Mouse (Mus musculus): ENCODE data around the gene Prdx4. TPM values are rescaled to one million over a fixed set of nuclear protein-coding genes. Genes with fewer than 3 reads are reported as not detected.
"Not testable (repeated sequence)": the region's sequence is repeated elsewhere in the genome, so short reads cannot be mapped to it uniquely, and the experiment has no call there.

Gene Prdx4
- total RNA-seq (2021): 10 to 100 TPM; 55.5 to 63.2 TPM

DNA sequence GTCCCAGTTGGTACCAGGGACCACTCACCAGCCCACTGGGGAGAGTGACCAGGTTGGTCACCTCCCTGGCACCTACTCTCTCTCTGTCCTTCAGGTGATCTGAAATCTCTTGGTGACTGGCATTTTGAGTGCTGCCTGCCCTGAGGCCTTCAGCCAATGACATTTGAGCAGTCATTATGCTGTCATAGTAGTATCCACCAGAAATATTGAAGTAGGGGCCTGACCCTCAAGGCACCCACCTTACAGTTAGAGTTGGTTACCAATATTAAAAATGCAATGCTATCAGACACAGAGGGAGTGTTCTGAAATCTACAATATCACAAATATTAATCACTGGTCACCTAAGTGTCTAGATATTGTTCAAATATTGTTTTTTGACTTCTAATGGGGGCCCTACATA is at the start of gene Prdx4:
Gene Prdx4 (minus strand): TSS at position 101 of the 400 bp plus-strand sequence.
- intact Hi-C loops (cut with DNase I): no loop called here
- no peak for DNase-seq

DNA sequence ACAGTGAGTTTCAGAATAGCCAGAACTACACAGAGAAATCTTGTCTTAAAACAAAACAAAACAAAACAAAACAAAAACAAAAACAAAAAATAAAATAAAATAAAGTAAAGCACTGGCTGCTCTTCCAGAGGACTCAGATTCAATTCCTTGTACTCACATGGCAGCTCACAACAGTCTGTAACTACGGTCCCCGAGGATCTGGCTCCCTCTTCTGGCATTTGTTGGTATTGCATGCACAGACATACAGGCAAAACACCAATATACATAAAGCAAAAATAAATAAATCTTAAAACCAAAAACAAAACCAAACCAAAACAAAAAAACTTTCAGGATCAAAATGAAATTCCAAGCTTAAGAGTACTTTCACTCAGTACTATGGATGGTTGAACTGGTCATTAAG is 36.0 kb upstream of the Prdx4 start:
- DNase-seq: peak; percentile 9 to 34
- intact Hi-C loops (cut with DNase I): no loop called here

DNA sequence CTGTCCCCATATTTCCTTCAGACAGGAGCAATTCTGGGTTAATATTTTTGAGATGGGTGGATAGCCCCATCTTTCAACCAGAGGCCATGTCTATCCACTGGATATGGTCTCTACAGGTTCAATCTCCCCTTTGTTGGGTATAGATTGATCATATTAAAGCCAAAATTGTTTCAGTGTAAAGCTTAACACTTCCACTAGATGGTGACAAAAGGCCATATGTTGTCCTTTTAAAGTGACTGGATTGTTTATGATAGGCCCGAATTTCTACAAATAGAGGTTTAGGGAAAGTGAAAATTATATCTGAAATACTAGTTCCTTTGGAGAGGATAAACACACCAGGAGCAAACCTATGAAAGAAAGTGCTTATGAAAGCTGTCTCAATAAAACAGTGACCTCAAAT is 34.9 kb upstream of the Prdx4 start:
- no peak for DNase-seq
- intact Hi-C loops (cut with DNase I): no loop called here

DNA sequence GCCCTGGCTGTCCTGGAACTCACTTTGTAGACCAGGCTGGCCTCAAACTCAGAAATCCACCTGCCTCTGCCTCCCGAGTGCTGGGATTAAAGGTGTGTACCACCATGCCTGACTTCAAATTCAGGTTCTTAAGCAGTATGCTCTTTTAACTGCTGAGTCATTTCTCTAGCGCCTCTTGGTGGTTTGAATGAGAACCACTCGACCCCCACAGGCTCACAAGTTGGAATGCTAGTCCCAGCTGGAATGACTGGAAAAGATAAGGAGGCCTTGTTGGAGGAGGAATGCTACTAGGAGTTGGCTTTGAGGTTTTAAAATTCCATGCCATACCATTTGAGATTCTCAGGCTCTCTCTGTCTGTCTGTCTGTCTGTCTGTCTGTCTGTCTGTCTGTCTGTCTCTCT is 29.6 kb upstream of the Prdx4 start:
- intact Hi-C loops (cut with DNase I): not testable (repeated sequence)
- DNase-seq: peak in 1 of 2 experiments; percentile 0

DNA sequence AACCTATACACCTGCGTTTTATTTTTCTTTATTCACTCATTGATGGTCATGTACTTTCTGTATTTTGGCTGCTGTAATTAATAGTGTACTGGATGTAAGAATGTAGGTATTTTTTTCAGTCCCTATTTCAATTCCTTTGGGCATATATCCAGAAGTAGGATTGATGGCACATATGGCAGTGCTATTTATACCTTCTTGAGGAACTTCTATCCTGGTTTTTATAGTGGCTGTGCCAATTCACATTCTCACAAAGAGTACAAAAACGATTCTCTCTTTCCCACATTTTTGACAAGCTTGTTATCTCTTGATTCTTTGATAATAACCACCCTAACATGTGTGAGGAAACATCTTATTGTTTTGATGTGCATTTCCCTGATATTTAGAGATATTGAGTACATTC is 24.5 kb upstream of the Prdx4 start:
- no peak for DNase-seq
- intact Hi-C loops (cut with DNase I): no loop called here

DNA sequence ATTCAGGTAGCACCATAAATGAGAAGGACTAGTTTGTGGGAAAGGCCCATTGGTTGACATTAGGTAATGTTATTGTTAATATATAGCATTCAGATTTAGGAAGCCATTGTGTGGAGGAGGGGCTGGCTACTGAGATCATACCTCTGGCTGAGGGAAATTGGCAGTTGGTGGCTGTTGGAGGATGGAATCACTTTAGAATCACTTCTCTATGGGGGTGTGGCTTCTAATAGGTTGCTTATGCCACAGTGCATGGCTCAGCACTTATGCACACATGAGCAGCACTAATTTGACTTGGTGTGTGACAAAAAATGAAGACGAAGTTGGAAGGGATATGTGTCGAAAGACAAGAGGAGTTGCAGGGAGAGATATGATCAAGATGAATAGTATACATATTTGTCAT is 5.7 kb upstream of the Prdx4 start:
- DNase-seq: no peak
- intact Hi-C loops (cut with DNase I): no loop called here

DNA sequence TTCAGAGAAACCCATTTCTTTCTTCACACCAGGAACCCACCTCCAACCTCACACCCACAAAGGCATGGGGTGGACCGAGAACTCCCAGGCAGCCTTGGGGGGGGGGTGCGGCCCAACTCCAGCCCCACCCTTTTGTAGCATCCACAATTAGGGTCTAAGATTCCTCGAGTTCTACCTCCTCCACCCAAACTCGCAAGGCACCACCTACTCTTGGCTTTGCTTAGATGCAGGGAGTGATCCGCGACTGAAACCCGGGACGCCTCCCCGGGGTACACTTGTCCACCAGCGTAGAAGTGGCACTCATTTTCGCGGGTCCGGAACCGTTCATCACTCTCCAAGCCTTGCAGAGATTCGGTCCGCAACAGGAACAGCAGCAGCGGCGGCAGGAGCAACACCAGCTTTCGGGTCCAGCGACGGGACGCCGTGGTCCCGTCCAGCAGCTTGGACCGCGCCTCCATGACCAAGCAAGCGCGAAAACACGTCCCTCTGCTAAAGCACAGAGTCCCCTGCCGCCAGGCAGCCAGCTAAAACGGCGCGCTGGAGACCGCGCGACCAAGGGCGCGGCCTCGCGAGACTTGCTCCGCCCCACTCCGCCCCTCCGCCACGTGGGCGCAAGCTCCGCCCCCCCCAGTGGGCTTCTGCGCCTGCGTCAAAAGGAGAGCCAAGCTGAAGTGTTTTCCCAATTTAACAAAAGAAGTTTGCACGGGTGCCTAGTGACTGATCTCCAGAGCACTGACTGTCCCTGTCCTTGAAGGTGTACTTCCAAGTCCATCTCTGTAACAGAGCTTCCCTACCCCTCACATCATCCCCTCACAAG is 2.4 kb downstream of the Prdx4 start:
- intact Hi-C loops (cut with DNase I): no loop called here
- peak; percentile 87 to 88 for DNase-seq

DNA sequence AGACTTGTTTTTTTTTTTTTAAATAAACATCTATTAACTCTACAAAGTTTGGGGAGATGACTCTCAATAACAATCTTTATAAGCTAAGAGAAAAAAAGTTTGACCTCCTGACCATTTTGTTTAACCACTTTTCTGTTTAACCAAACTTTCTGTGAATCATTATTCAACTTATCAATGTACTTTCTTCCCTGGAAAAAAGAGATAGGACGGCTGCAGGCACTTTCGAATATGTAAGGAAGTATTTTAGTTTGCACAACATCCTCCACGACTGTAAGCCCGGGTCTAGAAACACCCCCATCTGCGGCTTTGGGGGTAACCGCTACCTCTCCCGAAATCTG is 3.0 kb downstream of the Prdx4 start:
- intact Hi-C loops (cut with DNase I): no loop called here

DNA sequence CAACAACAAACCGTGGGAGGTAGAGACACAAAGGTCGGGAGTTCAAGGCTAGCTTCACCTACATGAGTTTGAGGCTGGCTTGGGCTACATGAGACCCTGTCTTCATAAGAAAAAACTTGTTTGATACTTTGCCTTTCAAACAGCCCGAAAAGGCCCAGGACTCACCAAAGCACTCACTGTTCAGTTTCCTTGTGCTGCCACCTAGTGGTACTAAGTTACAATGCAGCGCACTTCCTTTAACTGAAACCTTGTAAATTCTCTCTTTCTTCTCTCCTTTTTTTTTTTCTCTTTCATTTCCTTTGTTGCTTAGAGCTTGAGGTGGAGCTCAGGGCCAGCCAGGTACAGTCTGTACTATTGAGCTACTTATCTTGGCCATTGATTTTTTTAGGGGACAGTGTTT is 22.5 kb downstream of the Prdx4 start:
- DNase-seq: peak; percentile 26 to 56
- intact Hi-C loops (cut with DNase I): loop anchor here (1.0 kb wide), 1 partner anchor 172 kb away; no protein-coding TSS in a partner anchor

More for the DNA sequence above, 3.0 kb downstream of the Prdx4 start:
- no peak for DNase-seq

DNA sequence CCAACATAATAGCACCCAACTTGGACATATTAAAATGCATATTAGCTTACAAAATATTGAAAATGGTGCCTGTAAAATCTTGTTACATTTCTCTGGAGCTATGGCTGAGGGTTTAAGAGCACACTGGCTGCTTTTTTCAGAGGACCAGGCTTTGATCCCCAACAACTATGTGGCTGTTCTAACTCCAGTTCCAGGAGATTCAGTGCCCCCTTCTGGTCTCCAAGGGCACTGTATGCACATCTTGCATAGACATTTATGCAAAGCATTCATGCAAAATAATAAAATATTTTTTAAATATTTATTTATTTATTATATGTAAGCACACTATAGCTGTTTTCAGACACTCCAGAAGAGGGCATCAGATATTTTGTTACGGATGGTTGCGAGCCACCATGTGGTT is 34.2 kb downstream of the Prdx4 start:
- intact Hi-C loops (cut with DNase I): no loop called here

DNA sequence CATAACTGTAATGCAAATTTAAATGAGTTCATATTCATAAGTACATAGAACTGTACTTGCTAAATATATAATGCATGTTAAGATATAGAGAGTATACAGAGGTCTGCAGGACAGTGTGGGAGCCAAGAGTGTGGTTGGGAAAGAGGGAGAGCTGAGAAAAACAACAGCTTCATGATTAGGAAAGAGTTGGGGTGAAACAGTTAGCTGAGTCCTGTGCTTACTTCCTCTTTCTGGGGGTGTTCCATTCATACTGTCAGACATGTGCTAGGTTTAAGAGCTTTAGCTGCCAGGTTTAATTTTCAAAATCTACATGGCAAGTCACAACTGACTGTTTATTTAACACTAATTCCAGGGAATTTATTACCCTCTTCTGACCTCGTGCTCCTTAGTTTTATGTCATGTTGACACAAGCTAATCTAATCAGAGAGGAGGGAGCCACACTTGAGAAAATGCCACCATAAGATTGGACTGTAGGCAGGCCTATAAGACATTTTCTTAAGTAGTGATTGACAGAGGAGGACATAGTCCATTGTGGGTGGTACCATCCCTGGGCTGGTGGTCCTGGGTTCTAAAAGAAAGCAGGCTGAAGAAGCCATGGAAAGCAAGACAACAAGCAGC is 60.0 kb downstream of the Prdx4 start:
- intact Hi-C loops (cut with DNase I): no loop called here

More for the DNA sequence above, 34.2 kb downstream of the Prdx4 start:
- DNase-seq: no peak

DNA sequence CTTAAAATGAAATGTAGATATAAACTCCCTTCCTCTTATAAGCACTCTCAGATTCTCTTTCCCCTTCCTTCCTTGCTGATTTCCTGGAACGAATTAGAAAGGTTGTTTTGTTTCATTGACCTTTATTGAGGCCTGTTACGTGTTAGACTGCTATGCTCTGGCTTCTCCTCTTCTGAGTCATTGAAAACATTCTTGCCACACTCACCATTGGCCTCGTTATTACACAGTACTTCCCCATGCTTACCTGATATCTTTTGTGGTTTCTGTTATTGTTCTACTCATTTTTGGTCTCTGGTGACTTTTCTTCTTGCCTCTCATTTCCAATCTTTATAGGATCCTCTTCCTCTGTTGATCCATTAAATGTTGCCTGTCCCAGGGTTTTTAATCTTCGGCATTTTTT is 62.1 kb downstream of the Prdx4 start:
- DNase-seq: no peak
- intact Hi-C loops (cut with DNase I): no loop called here

More for the DNA sequence above, 60.0 kb downstream of the Prdx4 start:
- no peak for DNase-seq

Other genes starting within 250 kb of the Prdx4 start
- gene Magea2, start 247.1 kb downstream of the Prdx4 start, total RNA-seq (2021): not detected
- not detected for gene Cldn34b2, start 212.3 kb downstream of the Prdx4 start, total RNA-seq (2021)
- gene Sat1, start 124.3 kb downstream of the Prdx4 start, total RNA-seq (2021): 10 to 100 TPM; 36.3 to 50.3 TPM
- 10 to 100 TPM; 41.0 to 42.5 TPM for gene Acot9, start 78.3 kb downstream of the Prdx4 start, total RNA-seq (2021)